Mouse (Mus musculus): ENCODE data around the gene Fam69b.
"Not testable (repeated sequence)": the region's sequence is repeated elsewhere in the genome, so short reads cannot be mapped to it uniquely, and the experiment has no call there.

The Fam69b gene

DNA sequence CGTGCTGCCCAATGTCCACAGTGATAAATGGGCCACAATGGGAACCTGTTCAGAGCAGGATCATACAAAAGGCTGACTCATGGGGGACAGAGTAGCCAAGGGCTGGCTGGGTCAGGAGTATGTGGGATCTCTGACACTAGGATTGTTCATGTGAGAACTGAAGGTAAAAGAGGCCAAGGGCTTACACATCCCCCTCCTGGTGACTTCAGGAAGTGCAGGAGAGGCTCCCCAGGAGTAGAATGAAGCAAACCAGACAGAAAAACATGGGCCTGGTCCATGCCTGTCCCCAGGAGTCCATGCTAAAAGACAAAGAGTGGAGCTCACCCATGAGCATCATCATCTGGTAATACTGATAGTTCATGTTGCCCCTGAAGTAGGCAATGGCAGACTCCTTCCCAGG, 35.3 kb downstream of the Fam69b start:
- not testable (repeated sequence) for DNase-seq

DNA sequence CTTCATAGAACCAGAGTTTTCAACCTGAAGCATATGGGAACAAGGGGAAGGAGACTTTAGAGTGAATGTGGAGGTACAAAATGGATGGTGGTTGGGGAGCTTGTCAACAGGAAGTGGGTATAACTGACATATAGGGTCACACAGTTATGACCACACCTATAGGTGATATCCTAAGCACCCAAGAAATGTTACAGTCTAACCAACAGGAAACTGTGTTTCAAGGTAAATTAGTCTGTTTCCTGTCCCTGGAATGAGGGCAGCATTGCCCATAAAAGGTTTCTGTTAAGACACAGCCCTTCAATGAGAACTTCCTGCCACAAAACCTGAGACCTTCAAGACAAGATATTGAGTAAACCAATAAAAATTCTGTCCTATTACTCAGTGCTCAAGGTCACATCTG, 40.5 kb downstream of the Fam69b start:
- DNase-seq, result no peak

DNA sequence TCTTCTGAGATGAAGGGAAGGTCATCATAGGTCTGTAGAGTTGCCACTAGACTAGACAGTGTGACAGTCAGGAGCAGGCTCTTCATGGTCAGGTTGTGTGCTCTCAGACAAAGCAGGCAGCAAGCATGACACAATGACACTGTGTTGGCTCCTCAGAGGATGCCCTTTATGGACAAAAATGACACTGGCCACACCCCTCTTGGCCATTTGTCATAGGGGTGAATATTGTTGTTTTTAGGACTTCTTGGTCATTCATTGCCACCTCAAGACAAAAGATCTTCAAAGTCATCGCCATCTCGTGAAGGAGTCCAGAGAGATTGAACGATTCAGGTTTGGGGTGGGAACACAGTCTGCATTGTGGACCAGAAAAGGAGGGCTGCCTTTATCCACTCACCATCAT, 42.9 kb downstream of the Fam69b start, which contains the start of gene Lcn4:
Gene Lcn4, minus strand, starts transcription at position 101 of the 400 bp plus-strand sequence.
- no peak for DNase-seq

Measured in cerebellum, adult 11 months (tissue).